Mouse (Mus musculus) kidney, adult 8-10 months (tissue): ENCODE results near the gene Pik3ip1.
A peak's percentile ranks its signal among the peaks of the same experiment; 100 is the strongest.

Source experiments
- DNase-seq, 2 experiments: peaks; one replicate each; pipeline ENCODE4 v3.0.0; 2022

The Pik3ip1 gene

DNA sequence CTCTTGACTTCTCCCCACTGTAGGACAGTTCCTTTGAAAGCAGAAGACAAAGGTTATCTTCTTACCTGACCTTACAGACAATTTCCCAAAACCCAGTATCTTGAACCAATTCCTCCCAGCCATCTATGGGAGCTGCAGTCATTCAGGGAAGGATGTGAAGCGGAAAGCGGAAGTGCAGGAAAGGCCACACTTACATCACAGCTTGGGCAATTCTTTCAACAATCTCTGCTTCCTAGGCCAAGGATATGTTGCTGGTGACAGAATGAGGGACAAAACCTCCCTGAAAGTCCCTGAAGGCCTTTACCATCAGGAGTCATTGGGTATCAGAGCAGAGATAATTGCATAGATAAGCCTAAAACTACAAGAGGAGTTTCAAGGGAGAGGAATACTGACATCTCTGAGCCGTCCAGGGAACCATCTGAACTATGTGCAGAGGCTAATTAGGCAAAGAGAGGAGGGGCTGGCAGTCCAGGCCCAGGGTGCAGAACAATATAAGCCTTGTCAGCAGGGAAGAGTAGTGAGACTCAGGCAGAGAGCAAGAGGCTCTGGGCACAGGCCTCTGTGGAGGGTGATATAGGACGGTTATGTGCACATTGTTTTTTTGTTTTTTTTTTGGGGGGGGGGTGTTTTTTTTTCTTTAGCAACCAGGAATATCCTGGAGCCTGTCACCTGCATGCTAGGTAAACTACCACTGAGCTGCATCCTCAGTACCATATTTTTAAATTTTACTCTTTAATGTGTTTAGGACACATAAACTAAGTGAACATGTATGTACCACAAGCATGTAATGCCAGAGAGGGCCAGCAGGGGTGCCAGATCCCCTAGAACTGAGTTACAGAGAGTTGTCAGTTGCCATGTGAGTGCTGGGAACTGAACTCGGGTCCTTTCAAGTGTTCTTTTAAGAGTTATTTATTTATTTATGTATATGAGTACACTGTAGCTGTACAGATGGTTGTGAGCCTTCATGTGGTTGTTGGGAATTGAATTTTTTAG is 52.7 kb downstream of the Pik3ip1 start:
- no peak for DNase-seq

DNA sequence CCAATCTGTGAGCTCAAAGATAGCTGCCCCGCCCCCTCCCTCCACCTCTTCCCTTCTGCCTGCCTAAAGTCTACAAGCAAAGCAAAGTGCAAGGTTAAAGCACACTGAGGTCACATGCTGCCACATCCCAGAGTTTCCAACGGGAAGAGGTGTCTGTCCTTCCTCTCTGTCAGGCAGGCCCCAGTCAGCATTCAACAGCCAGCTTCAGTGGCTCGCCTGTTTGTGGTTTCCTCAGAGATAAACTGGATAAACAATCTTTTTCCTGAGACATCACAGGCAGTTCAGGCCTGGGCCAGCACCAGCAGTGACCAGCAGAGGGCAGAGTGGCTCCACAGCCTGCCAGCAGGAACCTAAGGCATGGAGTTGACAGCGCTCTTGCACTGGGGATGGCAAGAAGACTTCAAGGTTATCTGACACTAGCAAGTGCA is 56.8 kb downstream of the Pik3ip1 start:
- DNase-seq = peak; percentile 72 to 90

DNA sequence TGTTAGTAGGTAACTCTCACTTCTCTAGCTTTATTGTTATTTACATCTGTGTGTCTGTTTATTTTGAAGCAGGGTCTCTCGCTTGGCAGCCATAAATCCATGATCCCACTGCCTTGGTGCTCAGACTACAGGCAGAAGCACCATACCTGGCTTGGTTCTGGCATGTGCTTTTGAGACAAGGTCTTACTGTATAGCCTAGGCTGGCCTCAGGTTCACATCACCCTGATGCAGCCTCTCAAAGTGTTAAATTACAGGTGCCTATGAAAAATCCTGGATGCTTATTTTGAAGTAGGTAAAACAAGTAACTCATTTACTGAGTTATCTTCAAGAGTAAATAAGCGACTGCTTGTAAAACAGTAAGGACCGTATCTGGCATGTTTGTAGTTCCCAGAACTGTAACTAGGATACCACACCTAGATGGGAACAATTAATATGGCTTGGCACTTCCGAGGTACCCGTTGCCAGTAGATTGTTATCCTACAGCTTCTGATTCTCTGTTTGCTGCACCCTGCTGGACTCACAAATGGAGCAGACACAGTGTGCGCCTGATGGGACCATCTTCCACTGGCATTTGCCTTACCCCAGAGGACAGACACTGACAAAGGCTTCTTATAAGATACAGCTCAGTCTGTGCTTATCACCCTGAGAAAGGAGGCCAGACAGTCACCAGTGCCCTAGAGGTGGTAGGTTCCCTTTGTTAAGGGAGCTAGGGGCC is 57.4 kb downstream of the Pik3ip1 start:
- DNase-seq = no peak

DNA sequence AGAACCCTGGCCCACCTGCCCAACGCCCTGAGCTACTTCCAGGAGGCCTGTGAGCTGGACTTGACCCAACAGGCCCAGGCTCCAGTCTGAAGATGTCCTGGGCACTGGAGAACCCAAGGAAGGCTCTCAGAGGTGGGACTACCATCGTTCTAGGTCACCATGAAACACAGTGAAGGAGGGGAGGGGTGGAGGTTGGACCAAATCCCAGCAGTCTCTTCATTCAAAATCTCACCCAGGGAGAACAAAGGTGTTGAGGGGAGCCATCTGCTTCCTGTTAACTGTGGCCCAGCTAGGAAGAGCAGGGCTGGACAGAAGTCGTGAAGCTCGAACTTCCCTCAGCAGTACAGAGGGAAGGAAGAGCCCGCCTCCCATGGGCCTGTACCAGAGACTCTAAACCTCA is 59.8 kb downstream of the Pik3ip1 start:
- DNase-seq = no peak

DNA sequence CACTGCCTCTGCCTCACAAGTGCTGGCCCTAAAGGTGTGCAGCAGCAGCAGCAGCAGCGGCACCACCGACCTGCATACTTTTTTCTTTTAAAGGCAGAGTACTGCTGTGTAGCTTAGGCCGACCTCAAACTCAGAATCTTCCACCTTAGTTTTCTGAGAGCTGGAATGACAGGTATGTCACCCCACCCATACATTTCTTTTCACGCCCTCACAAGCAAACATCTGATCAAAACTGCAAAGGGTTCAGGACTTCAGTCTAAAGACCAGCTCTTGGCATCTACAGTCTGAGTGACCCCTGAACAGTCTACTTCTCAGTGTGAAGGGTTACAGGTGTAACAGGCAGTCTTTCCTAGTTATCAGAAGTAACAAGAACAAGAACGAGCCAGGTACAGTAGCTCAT is 60.6 kb downstream of the Pik3ip1 start:
- DNase-seq = no peak

DNA sequence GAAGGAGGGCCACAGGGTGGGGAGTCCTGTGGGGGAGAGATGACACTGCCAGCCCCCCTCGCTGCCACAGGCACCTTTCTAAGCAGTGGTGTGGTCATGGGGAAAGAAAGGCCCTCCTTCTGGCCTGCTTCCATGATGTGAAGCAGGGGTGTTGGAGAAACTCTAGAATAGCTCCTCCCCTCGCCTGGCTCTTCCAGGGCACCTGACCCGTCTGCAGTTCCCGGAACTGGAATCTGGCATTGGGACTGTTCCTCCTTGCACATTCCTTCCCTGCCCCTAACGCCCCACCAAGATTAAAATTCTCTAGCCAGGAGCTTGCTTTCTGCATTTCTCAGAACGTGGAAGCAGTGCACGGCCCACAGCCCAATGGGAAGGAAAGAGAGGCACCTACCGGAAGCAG is 62.3 kb downstream of the Pik3ip1 start:
- peak; percentile 20 to 38 for DNase-seq
